27 mouse cellular contexts compared by ENCODE assay signal in the genomic region with DNA sequence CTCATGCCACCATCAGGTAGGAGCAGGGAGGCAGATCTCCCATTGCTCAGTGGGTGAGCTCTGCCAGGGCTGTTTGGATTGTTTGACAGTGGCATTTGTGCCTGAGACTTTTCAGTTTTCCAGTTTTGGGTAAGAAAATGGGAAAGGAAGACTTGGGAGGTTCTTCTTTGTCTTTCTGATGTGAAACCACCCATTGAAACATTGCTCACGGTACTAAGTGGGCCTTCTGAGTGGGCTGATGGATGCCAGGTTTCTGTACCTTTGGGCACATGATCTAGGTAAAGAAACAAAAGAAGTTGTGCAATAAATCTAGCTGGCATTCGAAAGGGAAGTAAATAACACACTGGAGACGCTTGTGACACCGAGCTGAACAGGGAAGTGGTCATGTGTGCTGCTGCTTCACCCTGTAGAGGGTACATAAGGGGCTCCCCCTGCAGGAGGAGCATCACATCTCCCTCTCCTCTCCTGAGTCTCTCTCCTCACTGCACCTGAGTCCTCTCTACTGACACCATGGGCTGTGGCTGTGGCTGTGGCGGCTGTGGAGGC. TPM values are rescaled to one million over a fixed set of nuclear protein-coding genes. Genes with fewer than 3 reads are reported as not detected.
DNase-seq lines count a peak whose midpoint lies in the region; ATAC-seq and TF ChIP-seq lines count a peak whose summit lies in the region.
"Had no signal": no experiment of that assay in that cellular context is flagged by ENCODE, and none has a peak within 500 bp of the region (broad histone marks: within the 10 kb centered on the region; RNA-seq: fewer than 3 reads in every experiment).

TSS of gene Gm47969 (plus strand) at position 51 of the 546 bp plus-strand sequence.

- no peak within 1 kb of the TSS for H3K4me2 ChIP-seq in intestine, postnatal 0 days (replicated peaks; ENCODE audit: low read depth)
- H3K4me2 ChIP-seq in intestine, embryonic 16.5 days (ENCODE audit: low read depth, low read length) = no peak within 1 kb of the TSS
- no peak within 1 kb of the TSS for H3K4me2 ChIP-seq in midbrain, embryonic 13.5 days (replicated peaks)
- H3K4me2 ChIP-seq: heart, embryonic 13.5 days; hindbrain, embryonic 14.5 days; liver, embryonic 15.5 days had no signal

- no peaks in the 10 kb centered on the region for H3K4me1 ChIP-seq in intestine, postnatal 0 days (replicated peaks; ENCODE audit: control insufficient read depth, insufficient read depth, low read length)
- H3K4me1 ChIP-seq in intestine, embryonic 16.5 days (ENCODE audit: control insufficient read depth, insufficient read depth, low read length) = no peaks in the 10 kb centered on the region
- H3K4me1 ChIP-seq in midbrain, embryonic 13.5 days (replicated peaks) = no peaks in the 10 kb centered on the region
- H3K4me1 ChIP-seq: heart, embryonic 13.5 days; limb, embryonic 10.5 days; liver, embryonic 15.5 days had no signal

- peak; percentile 74 for DNase-seq in A20 (ENCODE audit: low read depth, low spot score)
- DNase-seq in lung, postnatal 4 days = peak; percentile 32 to 46
- DNase-seq in embryo, embryonic 11 days = no peak
- no peak for DNase-seq in natural killer cell, adult 2 months (ENCODE audit: low spot score in 2 of 2)
- DNase-seq: adrenal gland, adult 8-10 months; cerebellum, postnatal 25 days; gastrocnemius, postnatal 10 days; heart, adult 18-20 months; kidney, postnatal 36 days; right cerebral cortex, adult 18-20 months; thymus, postnatal 4 days had no signal

- no peak within 1 kb of the TSS for H3K27ac ChIP-seq in intestine, postnatal 0 days (ENCODE audit: low read depth, low read length)
- no peak within 1 kb of the TSS for H3K27ac ChIP-seq in intestine, embryonic 16.5 days (ENCODE audit: low read length)
- H3K27ac ChIP-seq in midbrain, embryonic 13.5 days = no peak within 1 kb of the TSS
- H3K27ac ChIP-seq: heart, embryonic 13.5 days; hindbrain, embryonic 14.5 days; limb, embryonic 10.5 days; liver, embryonic 15.5 days had no signal

- H3K36me3 ChIP-seq in intestine, postnatal 0 days (ENCODE audit: control insufficient read depth, insufficient read depth) = no peaks in the 10 kb centered on the region
- no peaks in the 10 kb centered on the region for H3K36me3 ChIP-seq in intestine, embryonic 16.5 days (ENCODE audit: control insufficient read depth, insufficient read depth, low read length)
- H3K36me3 ChIP-seq in midbrain, embryonic 13.5 days = no peaks in the 10 kb centered on the region
- H3K36me3 ChIP-seq: heart, embryonic 13.5 days; limb, embryonic 10.5 days; liver, embryonic 15.5 days had no signal

- H3K4me3 ChIP-seq in intestine, postnatal 0 days (ENCODE audit: low read depth, low read length) = no peak within 1 kb of the TSS
- no peak within 1 kb of the TSS for H3K4me3 ChIP-seq in intestine, embryonic 16.5 days (ENCODE audit: low read length)
- H3K4me3 ChIP-seq in midbrain, embryonic 13.5 days (replicated peaks) = no peak within 1 kb of the TSS
- H3K4me3 ChIP-seq: heart, embryonic 13.5 days; limb, embryonic 10.5 days; liver, embryonic 15.5 days had no signal

- no peak within 1 kb of the TSS for H3K9ac ChIP-seq in intestine, postnatal 0 days (ENCODE audit: low read depth, low read length)
- H3K9ac ChIP-seq in intestine, embryonic 16.5 days (ENCODE audit: low read depth, low read length) = no peak within 1 kb of the TSS
- H3K9ac ChIP-seq in midbrain, embryonic 13.5 days (replicated peaks) = no peak within 1 kb of the TSS
- H3K9ac ChIP-seq: heart, embryonic 13.5 days; hindbrain, embryonic 14.5 days; liver, embryonic 15.5 days had no signal

- no peaks in the 10 kb centered on the region for H3K9me3 ChIP-seq in intestine, postnatal 0 days (ENCODE audit: control insufficient read depth)
- H3K9me3 ChIP-seq in intestine, embryonic 16.5 days (ENCODE audit: control insufficient read depth, low read length) = no peaks in the 10 kb centered on the region
- H3K9me3 ChIP-seq in midbrain, embryonic 13.5 days = no peaks in the 10 kb centered on the region
- H3K9me3 ChIP-seq: heart, embryonic 13.5 days; limb, embryonic 10.5 days; liver, embryonic 15.5 days had no signal

- WGBS in intestine, postnatal 0 days = 63% methylated on average over 5 of the region's 5 CpGs
- WGBS in intestine, embryonic 16.5 days = 75% methylated on average over 5 of the region's 5 CpGs
- WGBS in midbrain, embryonic 13.5 days = 90% methylated on average over 5 of the region's 5 CpGs

- peak; percentile 46 for TF ChIP-seq CTCF in intestine, postnatal 0 days (IDR thresholded peaks at IDR 0.05; ENCODE audit: low read depth)

- no peak for ATAC-seq in intestine, postnatal 0 days
- no peak for ATAC-seq in intestine, embryonic 16.5 days
- peak; percentile 73 to 76 for ATAC-seq in hematopoietic stem cell, adult 5-6 weeks (replicated peaks in 1 of 2; ENCODE audit: insufficient read depth in 1 of 2, low FRiP score in 2 of 2, low TSS enrichment in 1 of 2, low read depth in 1 of 2, poor library complexity in 2 of 2, severe bottlenecking in 2 of 2)
- no peak for ATAC-seq in midbrain, embryonic 13.5 days
- ATAC-seq: forebrain, embryonic 14.5 days had no signal

- no peaks in the 10 kb centered on the region for H3K27me3 ChIP-seq in intestine, postnatal 0 days (replicated peaks; ENCODE audit: control insufficient read depth, insufficient read depth, low read length)
- H3K27me3 ChIP-seq in intestine, embryonic 16.5 days (replicated peaks; ENCODE audit: control insufficient read depth, insufficient read depth, low read length) = no peaks in the 10 kb centered on the region
- H3K27me3 ChIP-seq in midbrain, embryonic 13.5 days = no peaks in the 10 kb centered on the region
- H3K27me3 ChIP-seq: liver, embryonic 15.5 days had no signal

RNA-seq across cellular contexts. Expression of gene Gm47969, which starts in this region (rescaled TPM):
- polyA plus RNA-seq in intestine, postnatal 0 days (2015; fragmentation: Nextera tagmentation; extraction: Ambion mirVana) = not detected in 2 replicates
- not detected in 2 replicates for polyA plus RNA-seq in intestine, embryonic 16.5 days (2015; fragmentation: Nextera tagmentation; extraction: Ambion mirVana)
- total RNA-seq in hematopoietic stem cell, adult 5-6 weeks (2017) = not detected in 2 replicates
- polyA plus RNA-seq in midbrain, embryonic 13.5 days (2015; fragmentation: Nextera tagmentation; extraction: Ambion mirVana) = not detected in 2 replicates
- total RNA-seq: adrenal gland, adult 8-10 months; gastrocnemius, postnatal 10 days; heart, adult 18-20 months; heart, postnatal 25 days; left cerebral cortex, adult 8-10 months; midbrain, postnatal 0 days had no signal
- polyA plus RNA-seq: embryonic facial prominence, embryonic 11.5 days; forebrain, embryonic 14.5 days; heart, embryonic 13.5 days; hindbrain, embryonic 14.5 days; intestine, embryonic 14.5 days; kidney, embryonic 14.5 days; limb, embryonic 10.5 days; liver, embryonic 15.5 days; midbrain, postnatal 0 days; neural tube, embryonic 11.5 days had no signal

Comparison
In these comparisons a context has a peak if more than half of its experiments do, and no peak if none do; other contexts are left out.
1. Peak in ATAC-seq in hematopoietic stem cell, adult 5-6 weeks; RNA of the gene not detected or under 1 TPM.
2. DNase-seq: peak in A20 (single experiment) and lung, postnatal 4 days (2 of 2); none in embryo, embryonic 11 days (single experiment) and natural killer cell, adult 2 months (0 of 2).